Mouse (Mus musculus) left cerebral cortex, adult 11 months (tissue): ENCODE data around the gene Rmdn3.
A peak's percentile ranks its signal among the peaks of the same experiment; 100 is the strongest.

Experiments used
- DNase-seq: peaks from one replicate; pipeline ENCODE4 v3.0.0; 2022; ENCODE audit warnings: low spot score

The Rmdn3 gene

GRCm38 (mm10) chr2:119156681-119157572, at the start of gene Rmdn3:
Gene Rmdn3, minus strand, starts transcription at chr2:119157034.
- peak; percentile 96 for DNase-seq

GRCm38 (mm10) chr2:119203871-119204460, 47.1 kb upstream of the Rmdn3 start:
- no peak for DNase-seq

- DNase-seq, result no peak
Observed at GRCm38 (mm10) chr2:119202914-119203453, 46.1 kb upstream of the Rmdn3 start.

- no peak for DNase-seq
Observed at GRCm38 (mm10) chr2:119198934-119199333, 42.1 kb upstream of the Rmdn3 start.

- DNase-seq, result no peak
Observed at GRCm38 (mm10) chr2:119198049-119198448, 41.2 kb upstream of the Rmdn3 start.

- DNase-seq, result no peak
Observed at GRCm38 (mm10) chr2:119197493-119197892, 40.7 kb upstream of the Rmdn3 start.

GRCm38 (mm10) chr2:119196316-119197108, 39.7 kb upstream of the Rmdn3 start:
- DNase-seq, result no peak

GRCm38 (mm10) chr2:119194140-119194539, 37.3 kb upstream of the Rmdn3 start:
- no peak for DNase-seq

- DNase-seq, result no peak
Observed at GRCm38 (mm10) chr2:119190969-119191368, 34.1 kb upstream of the Rmdn3 start.

- DNase-seq, result peak; percentile 59
Observed at GRCm38 (mm10) chr2:119189029-119189710, 32.3 kb upstream of the Rmdn3 start.

GRCm38 (mm10) chr2:119182914-119183313, 26.1 kb upstream of the Rmdn3 start:
- no peak for DNase-seq

- DNase-seq, result no peak
Observed at GRCm38 (mm10) chr2:119177384-119177939, 20.6 kb upstream of the Rmdn3 start.

GRCm38 (mm10) chr2:119176761-119177160, 19.9 kb upstream of the Rmdn3 start:
- no peak for DNase-seq

GRCm38 (mm10) chr2:119175614-119176013, 18.8 kb upstream of the Rmdn3 start:
- no peak for DNase-seq

GRCm38 (mm10) chr2:119174866-119175265, 18.0 kb upstream of the Rmdn3 start:
- DNase-seq, result no peak

GRCm38 (mm10) chr2:119173991-119174651, 17.3 kb upstream of the Rmdn3 start, which contains the start of gene Gm14137:
Gene Gm14137, plus strand, starts transcription at chr2:119174509.
- no peak for DNase-seq

GRCm38 (mm10) chr2:119172862-119173576, 16.2 kb upstream of the Rmdn3 start:
- DNase-seq, result no peak

GRCm38 (mm10) chr2:119172446-119172845, 15.6 kb upstream of the Rmdn3 start:
- no peak for DNase-seq

- no peak for DNase-seq
Observed at GRCm38 (mm10) chr2:119171574-119171973, 14.7 kb upstream of the Rmdn3 start.

GRCm38 (mm10) chr2:119170282-119170681, 13.4 kb upstream of the Rmdn3 start:
- DNase-seq, result no peak
